Mouse (Mus musculus): ENCODE results near the gene Mcl1.
"Not testable (repeated sequence)": the region's sequence is repeated elsewhere in the genome, so short reads cannot be mapped to it uniquely, and the experiment has no call there.

Gene Mcl1

DNA sequence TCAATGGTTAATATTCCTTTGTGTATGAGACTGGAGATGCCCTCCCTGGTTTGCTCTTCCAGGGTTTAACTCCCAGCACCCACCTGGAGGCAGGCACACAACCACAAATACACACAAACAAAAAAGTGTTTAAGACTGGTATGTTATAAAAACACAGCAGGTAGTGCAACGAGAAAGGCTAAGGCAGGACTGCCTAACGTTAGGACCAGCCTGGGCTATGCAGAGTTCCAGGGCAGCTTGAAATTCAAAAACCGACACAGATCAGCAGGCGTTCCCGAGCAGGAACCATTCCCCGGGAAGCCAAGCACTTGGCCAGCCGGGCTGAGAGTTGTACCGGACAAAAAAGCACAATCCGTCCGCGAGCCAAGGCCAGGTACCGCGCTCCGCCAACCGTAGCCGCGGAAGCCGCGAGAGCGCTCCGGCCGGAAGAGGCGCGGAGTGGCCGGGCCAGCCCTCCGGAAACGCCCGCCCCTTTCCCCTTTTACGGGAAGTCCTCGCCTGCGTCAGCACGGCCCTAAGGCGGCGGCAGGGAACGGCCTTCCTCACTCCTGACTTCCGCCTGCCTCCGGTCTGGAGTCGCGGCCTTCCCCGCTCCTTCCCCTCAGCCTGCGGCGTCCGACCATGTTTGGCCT lies at the start of gene Mcl1:
Gene Mcl1 (plus strand): TSS at position 553 of the 632 bp plus-strand sequence.
- DNase-seq, result peak; percentile 91 to 93

- no peak for DNase-seq
These were observed 49.4 kb upstream of the Mcl1 start for GRCm38 (mm10) chr3:95609195-95609594.

GRCm38 (mm10) chr3:95613996-95614395 lies 44.6 kb upstream of the Mcl1 start:
- DNase-seq, result no peak

- DNase-seq, result no peak
These were observed 40.1 kb upstream of the Mcl1 start for GRCm38 (mm10) chr3:95618511-95618910.

DNA sequence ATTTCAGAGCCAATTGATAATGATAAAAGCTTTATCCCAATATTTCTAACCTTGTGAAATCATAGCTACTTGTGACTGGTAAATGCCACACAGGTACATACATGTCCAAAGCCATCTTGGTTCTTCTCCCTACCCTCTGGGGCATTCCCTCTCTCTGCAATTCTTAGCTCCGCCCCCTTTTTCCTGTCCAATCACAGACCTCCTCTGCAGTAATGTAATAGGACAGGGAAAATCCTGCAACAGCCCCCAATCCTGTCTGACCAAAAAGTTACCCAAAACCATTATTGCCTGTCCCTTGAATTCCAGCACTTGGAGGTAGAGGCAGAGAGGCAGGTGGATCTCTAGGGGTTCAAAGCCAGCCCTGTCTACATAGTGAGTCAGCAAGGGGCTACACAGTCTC lies 37.3 kb upstream of the Mcl1 start:
- DNase-seq, result no peak

- DNase-seq, result not testable (repeated sequence)
These were observed 36.2 kb upstream of the Mcl1 start for GRCm38 (mm10) chr3:95622421-95622820.

- no peak for DNase-seq
These were observed 35.0 kb upstream of the Mcl1 start for GRCm38 (mm10) chr3:95623551-95623950.

DNA sequence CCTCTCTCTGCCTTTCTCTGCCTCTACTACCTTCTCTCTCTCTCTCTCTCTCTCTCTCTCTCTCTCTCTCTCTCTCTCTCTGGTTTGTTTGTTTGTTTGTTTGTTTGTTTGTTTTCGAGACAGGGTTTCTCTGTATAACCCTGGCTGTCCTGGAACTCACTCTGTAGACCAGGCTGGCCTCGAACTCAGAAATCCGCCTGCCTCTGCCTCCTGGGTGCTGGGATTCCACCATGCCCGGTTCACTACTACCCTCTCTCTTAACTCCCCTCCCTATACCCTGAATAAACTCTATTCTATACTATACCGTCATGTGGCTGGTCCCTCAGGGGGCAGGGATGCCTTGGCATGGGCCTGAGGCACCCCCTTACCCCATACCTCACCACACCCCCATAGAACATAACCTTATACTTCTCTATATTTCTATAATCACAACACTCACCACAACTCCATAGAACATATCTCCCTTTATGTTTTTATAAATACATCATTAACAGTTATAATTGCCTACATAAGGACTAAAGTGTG lies 34.5 kb upstream of the Mcl1 start:
- DNase-seq, result not testable (repeated sequence)

DNA sequence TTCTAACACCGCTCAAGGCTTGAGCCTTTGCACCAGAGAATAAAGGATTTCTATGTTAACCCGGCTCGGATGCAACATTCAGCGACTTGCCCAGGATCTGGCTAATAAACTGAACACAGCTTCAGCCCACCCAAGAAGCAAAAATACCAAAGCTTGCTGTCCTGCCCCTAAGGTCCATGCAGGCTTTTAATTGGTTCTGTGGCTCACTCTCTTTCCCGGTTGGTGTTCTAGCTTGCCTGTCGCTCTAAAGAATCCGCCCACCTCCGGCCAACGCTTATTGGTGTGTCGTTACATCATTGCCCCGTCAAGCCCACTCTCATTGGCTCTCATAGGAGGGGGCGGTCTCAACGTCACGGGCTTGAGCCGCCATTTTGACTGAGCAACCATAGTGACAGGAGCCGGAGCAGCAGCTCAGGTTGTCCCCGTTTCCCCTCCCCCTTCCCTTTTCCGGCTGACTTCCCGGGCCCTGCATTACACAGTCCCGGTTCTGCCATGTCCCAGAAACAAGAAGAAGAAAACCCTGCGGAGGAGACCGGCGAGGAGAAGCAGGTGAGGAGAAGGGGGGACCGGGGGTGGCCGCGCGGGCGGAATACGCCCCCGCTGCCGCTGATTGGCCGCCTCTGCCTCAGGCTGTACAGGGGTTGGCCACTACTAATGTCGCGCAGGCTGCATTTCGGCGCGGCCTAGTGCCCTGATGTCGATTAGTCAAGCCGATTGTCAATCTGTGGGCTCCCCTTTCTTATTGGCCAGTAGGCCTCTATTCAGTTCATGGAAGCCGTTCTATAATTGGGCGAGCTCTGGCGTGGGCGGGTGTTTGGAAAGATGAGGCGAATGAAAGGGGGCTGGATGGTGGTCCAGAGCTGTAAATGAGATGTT lies 33.7 kb upstream of the Mcl1 start, which contains the start of gene Ensa:
Gene Ensa (plus strand): TSS at position 366 of the 876 bp plus-strand sequence.
- DNase-seq, result peak; percentile 94 to 97

GRCm38 (mm10) chr3:95627763-95628162 lies 30.8 kb upstream of the Mcl1 start:
- DNase-seq, result no peak

DNA sequence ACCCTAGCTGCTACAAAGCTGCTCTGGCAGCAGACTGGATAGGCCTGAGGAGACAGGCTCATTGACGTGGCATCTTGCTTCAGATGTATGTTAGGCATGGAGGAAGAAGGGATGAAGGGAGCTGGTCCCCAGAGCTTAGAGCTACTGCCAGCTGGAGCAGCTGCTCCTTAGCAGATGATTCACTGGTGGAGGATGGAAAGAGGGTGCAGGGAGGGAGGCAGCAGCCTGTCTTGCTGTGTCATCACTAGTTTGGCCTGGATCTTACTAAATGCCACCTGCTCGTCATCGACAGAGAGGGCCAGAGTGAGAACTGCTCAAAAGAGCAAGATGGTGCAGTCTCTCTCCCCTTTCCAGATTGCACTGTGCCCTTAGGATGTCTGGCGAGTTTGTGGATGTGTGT lies 28.8 kb upstream of the Mcl1 start:
- DNase-seq, result no peak

- DNase-seq, result no peak
These were observed 27.7 kb upstream of the Mcl1 start for GRCm38 (mm10) chr3:95630856-95631255.

DNA sequence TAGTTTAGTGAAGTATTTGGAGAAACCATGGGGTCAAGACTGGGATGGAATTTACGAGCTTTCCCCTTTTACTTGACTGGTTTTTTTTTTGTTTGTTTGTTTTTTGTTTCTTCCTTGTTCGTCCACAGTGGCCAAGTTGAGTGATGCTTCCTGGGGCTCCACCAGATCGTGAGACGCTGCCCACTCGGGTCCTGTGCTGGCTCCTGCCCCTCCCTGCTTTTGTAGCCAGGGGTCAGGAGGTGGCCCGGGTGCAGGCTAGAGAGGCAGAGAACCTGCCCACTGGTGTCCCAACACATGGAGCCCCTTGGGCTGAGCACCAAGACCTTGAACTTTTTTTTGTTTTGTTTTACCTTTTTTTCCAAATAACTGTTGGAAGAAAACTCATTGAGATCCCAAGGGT lies 27.3 kb upstream of the Mcl1 start:
- no peak for DNase-seq

- DNase-seq, result no peak
These were observed 25.7 kb upstream of the Mcl1 start for GRCm38 (mm10) chr3:95632648-95633588.

GRCm38 (mm10) chr3:95635636-95636035 lies 23.0 kb upstream of the Mcl1 start:
- DNase-seq, result no peak

DNA sequence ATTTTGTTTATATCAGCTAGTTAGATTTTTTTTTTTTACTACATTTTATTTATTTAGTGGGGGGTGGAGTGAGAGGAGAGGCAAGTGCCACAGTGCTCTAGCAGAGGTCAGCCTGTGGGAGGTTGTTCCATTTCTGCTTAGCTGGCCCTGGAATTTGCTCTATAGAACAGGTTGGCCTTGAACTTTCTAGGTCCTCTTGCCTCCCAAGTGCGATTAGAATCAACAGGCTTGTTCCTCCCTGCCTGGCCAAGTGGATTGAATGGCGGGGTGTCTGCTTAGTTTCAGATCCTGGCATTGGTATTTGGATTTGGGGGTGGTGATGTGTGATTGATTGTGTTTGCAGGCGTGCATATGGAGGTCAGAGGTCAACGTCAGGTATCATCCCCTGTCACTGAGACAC lies 22.5 kb upstream of the Mcl1 start:
- no peak for DNase-seq

DNA sequence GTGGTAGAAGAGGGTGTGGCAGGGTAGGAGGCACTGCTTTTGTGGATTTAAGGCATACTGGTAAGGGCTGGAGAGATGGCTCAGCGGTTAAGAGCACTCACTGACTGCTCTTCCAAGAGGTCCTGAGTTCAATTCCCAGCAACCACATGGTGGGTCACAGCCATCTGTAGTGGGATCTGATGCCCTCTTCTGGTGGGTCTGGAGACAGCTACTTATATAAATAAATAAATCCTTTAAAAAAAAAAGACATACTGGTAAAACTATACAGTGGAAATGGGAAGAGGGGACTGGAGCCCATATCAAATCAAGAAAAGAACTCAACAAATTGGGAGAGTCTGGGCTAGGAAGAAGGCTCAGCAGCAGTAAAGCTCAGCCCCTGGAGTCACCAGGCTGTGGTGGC lies 18.9 kb upstream of the Mcl1 start:
- DNase-seq, result no peak

- no peak for DNase-seq
These were observed 15.5 kb upstream of the Mcl1 start for GRCm38 (mm10) chr3:95643097-95643496.

- peak; percentile 54 to 66 for DNase-seq
These were observed 13.0 kb upstream of the Mcl1 start for GRCm38 (mm10) chr3:95645313-95646235.

- no peak for DNase-seq
These were observed 10.6 kb upstream of the Mcl1 start for GRCm38 (mm10) chr3:95648016-95648415.

GRCm38 (mm10) chr3:95650276-95651032 lies 8.1 kb upstream of the Mcl1 start:
- DNase-seq, result no peak
